Mouse (Mus musculus): Measurements from ENCODE around the gene Dlgap3.

DNA sequence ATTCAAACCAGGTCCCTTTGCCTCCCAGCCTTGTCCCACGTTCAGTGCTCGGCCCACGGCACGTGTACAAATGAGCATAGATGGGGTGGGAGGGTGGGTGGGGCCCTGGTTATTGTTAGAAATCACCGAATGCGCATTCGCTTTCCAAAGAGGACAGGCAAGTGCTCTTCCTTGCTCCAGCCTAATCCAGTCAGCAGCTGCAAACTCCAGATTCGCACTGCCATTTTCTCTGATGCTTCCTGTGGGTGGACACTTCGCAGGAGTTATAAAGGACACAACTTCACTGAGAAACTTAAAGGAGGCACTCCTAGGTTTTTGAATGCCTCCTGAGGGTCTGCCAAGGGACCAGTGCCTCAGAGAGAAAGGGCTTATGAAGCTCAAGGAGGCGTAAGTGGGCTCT is 68.3 kb downstream of the Dlgap3 start:
- no peak for TF ChIP-seq POLR2A (IDR thresholded peaks at IDR 0.05; ENCODE audit: borderline replicate concordance, control insufficient read depth, low read depth, low read length)
- TF ChIP-seq CTCF (IDR thresholded peaks at IDR 0.05; ENCODE audit: control insufficient read depth, insufficient read depth, low read length): no peak

All from bone marrow, adult 2 months (tissue).